Mouse (Mus musculus) ovary, postnatal 36 days (tissue): Measurements from ENCODE around the gene Sec23a.
"Not testable (repeated sequence)": the region's sequence is repeated elsewhere in the genome, so short reads cannot be mapped to it uniquely, and the experiment has no call there.

Source experiments
- DNase-seq: peaks from one replicate; pipeline ENCODE4 v3.0.0; 2022; ENCODE audit warnings: low spot score, mixed read lengths

Gene Sec23a

GRCm38 (mm10) chr12:58981178-58981661 is 30.6 kb downstream of the Sec23a start:
- DNase-seq: not testable (repeated sequence)

- DNase-seq: no peak
Measured at GRCm38 (mm10) chr12:58976966-58977365, 34.9 kb downstream of the Sec23a start.

- DNase-seq: no peak
Measured at GRCm38 (mm10) chr12:58964583-58964982, 47.2 kb downstream of the Sec23a start.

GRCm38 (mm10) chr12:58960844-58961243 is 51.0 kb downstream of the Sec23a start:
- DNase-seq: no peak

- DNase-seq: no peak
Measured at GRCm38 (mm10) chr12:58956624-58957023, 55.2 kb downstream of the Sec23a start.

GRCm38 (mm10) chr12:58956162-58956561 is 55.7 kb downstream of the Sec23a start:
- no peak for DNase-seq

GRCm38 (mm10) chr12:58947879-58948278 is 63.9 kb downstream of the Sec23a start:
- DNase-seq: no peak

- DNase-seq: peak; percentile 43
Measured at GRCm38 (mm10) chr12:58947231-58947630, 64.6 kb downstream of the Sec23a start.

- no peak for DNase-seq
Measured at GRCm38 (mm10) chr12:58942544-58942943, 69.3 kb downstream of the Sec23a start.

- no peak for DNase-seq
Measured at GRCm38 (mm10) chr12:58934580-58934979, 77.2 kb downstream of the Sec23a start.

GRCm38 (mm10) chr12:58924996-58925395 is 86.8 kb downstream of the Sec23a start:
- no peak for DNase-seq

- DNase-seq: peak; percentile 19
Measured at GRCm38 (mm10) chr12:58924025-58924424, 87.8 kb downstream of the Sec23a start.

- no peak for DNase-seq
Measured at GRCm38 (mm10) chr12:58920775-58921174, 91.0 kb downstream of the Sec23a start.

- DNase-seq: no peak
Measured at GRCm38 (mm10) chr12:58919516-58919915, 92.3 kb downstream of the Sec23a start.

GRCm38 (mm10) chr12:58909826-58910225 is 102.0 kb downstream of the Sec23a start:
- no peak for DNase-seq
